Mouse (Mus musculus): Measurements from ENCODE around the gene Magi1.

GRCm38 (mm10) chr6:93717826-93718375 is 565.8 kb downstream of the Magi1 start:
- TF ChIP-seq SIN3A (IDR thresholded peaks at IDR 0.05; ENCODE audit: low read length) (no peak), POLR2A (IDR thresholded peaks at IDR 0.05; ENCODE audit: low read depth, low read length) (no peak), RCOR1 (conservative IDR thresholded peaks at IDR 0.05; ENCODE audit: low read depth, low read length) (no peak), CTCF (conservative IDR thresholded peaks at IDR 0.05 in 1 of 2, IDR thresholded peaks at IDR 0.05 in 1 of 2; ENCODE audit: low read depth in 2 of 2, low read length in 2 of 2) (no peak), CHD2 (IDR thresholded peaks at IDR 0.05; ENCODE audit: low read length) (no peak), MAZ (IDR thresholded peaks at IDR 0.05; ENCODE audit: low read depth, low read length) (no peak), USF1 (IDR thresholded peaks at IDR 0.05; ENCODE audit: low read depth, low read length) (no peak), MEF2A (IDR thresholded peaks at IDR 0.05; ENCODE audit: borderline replicate concordance, low read depth, low read length) (no peak)

Measured in CH12.LX (cell line).